Mouse (Mus musculus): ENCODE measurements around the gene Vmn1r113. TPM values are rescaled to one million over a fixed set of nuclear protein-coding genes. Genes with fewer than 3 reads are reported as not detected.
"Not testable (repeated sequence)": the region's sequence is repeated elsewhere in the genome, so short reads cannot be mapped to it uniquely, and the experiment has no call there.

Gene Vmn1r113
- total RNA-seq (2021): not detected

- not testable (repeated sequence) for DNase-seq
These were observed at the start of gene Vmn1r113 for GRCm38 (mm10) chr7:20786985-20787384. TSS of gene Vmn1r113 (plus strand) at chr7:20787285.

GRCm38 (mm10) chr7:20770885-20771284 is 16.2 kb upstream of the Vmn1r113 start, which contains the start of gene Vmn1r112:
TSS of gene Vmn1r112 (plus strand) at chr7:20771185.
- DNase-seq: not testable (repeated sequence)

GRCm38 (mm10) chr7:20812086-20812485 is 25.0 kb downstream of the Vmn1r113 start, which contains the start of gene Vmn1r114:
TSS of gene Vmn1r114 (minus strand) at chr7:20812186.
- not testable (repeated sequence) for DNase-seq

Other genes starting within 250 kb of the Vmn1r113 start
- not detected for gene Gm5726, start 241.5 kb upstream of the Vmn1r113 start, total RNA-seq (2021)
- gene Gm4141, start 211.0 kb upstream of the Vmn1r113 start, total RNA-seq (2021): not detected
- not detected for gene Gm4513, start 188.3 kb upstream of the Vmn1r113 start, total RNA-seq (2021)
- gene Vmn1r107, start 118.4 kb upstream of the Vmn1r113 start, total RNA-seq (2021): not detected
- gene Vmn1r111, start 84.1 kb upstream of the Vmn1r113 start, total RNA-seq (2021): not detected
- gene Gm10668, start 56.7 kb upstream of the Vmn1r113 start, total RNA-seq (2021): not detected
- not detected for gene Vmn1r112, start 16.1 kb upstream of the Vmn1r113 start, total RNA-seq (2021)
- gene Vmn1r114, start 24.9 kb downstream of the Vmn1r113 start, total RNA-seq (2021): not detected
- not detected for gene Vmn1r115, start 57.7 kb downstream of the Vmn1r113 start, total RNA-seq (2021)
- not detected for gene Vmn1r116, start 85.0 kb downstream of the Vmn1r113 start, total RNA-seq (2021)
- gene Vmn1r117, start 96.8 kb downstream of the Vmn1r113 start, total RNA-seq (2021): not detected
- not detected for gene Vmn1r118, start 125.1 kb downstream of the Vmn1r113 start, total RNA-seq (2021)
- not detected for gene Vmn1r119, start 225.2 kb downstream of the Vmn1r113 start, total RNA-seq (2021)

All from layer of hippocampus, postnatal 36 days (tissue).